Mouse (Mus musculus) forebrain, embryonic 11.5 days (tissue): Measurements from ENCODE around the gene Tmem104. TPM values are rescaled to one million over a fixed set of nuclear protein-coding genes. Genes with fewer than 3 reads are reported as not detected.

Experiments used
- ATAC-seq: fragments of 200-750 bp; cut with Nextera tagmentation; replicated peaks from 2 replicates; pipeline ENCODE4 v1.8.0; 2017; ENCODE audit warnings: moderate TSS enrichment; ENCODE audit not compliant: low FRiP score
- DNase-seq: peaks from one replicate; pipeline ENCODE4 v3.0.0-alpha.2; 2017; ENCODE audit warnings: low spot score
- H3K27ac ChIP-seq: fragments of 300-500 bp; sonication (generic); 2 replicates; pipeline ENCODE4 v1.5.1; 2014; ENCODE audit warnings: low read depth, low read length
- H3K27me3 ChIP-seq: fragments of 300-500 bp; sonication (generic); 2 replicates; pipeline ENCODE4 v1.6.1; 2014; ENCODE audit warnings: mild to moderate bottlenecking, low read length, mixed read lengths; ENCODE audit not compliant: control insufficient read depth, insufficient read depth
- H3K36me3 ChIP-seq: fragments of 300-500 bp; sonication (generic); 2 replicates; pipeline ENCODE4 v1.6.1; 2014; ENCODE audit warnings: mild to moderate bottlenecking, low read length, moderate library complexity, mixed read lengths; ENCODE audit not compliant: control insufficient read depth, insufficient read depth
- H3K4me1 ChIP-seq: fragments of 300-500 bp; sonication (generic); replicated peaks from 2 replicates; pipeline ENCODE4 v1.6.1; 2014; ENCODE audit warnings: low read length, mixed read lengths; ENCODE audit not compliant: control insufficient read depth, insufficient read depth
- H3K4me2 ChIP-seq: fragments of 300-500 bp; sonication (generic); 2 replicates; pipeline ENCODE4 v1.6.1; 2014; ENCODE audit warnings: low read depth, mild to moderate bottlenecking, low read length, moderate library complexity, mixed read lengths; ENCODE audit not compliant: severe bottlenecking
- H3K4me3 ChIP-seq: fragments of 300-500 bp; sonication (generic); 2 replicates; pipeline ENCODE4 v1.5.1; 2014; ENCODE audit warnings: low read depth, low read length
- H3K9ac ChIP-seq: fragments of 300-500 bp; sonication (generic); 2 replicates; pipeline ENCODE4 v1.6.1; 2014; ENCODE audit warnings: low read length
- H3K9me3 ChIP-seq: fragments of 300-500 bp; sonication (generic); 2 replicates; pipeline ENCODE4 v1.6.1; 2016; ENCODE audit warnings: low read length, mixed read lengths; ENCODE audit not compliant: control insufficient read depth
- WGBS: fragments of 180-500 bp; shearing (Covaris S2); extraction: QIAGEN DNeasy Blood & Tissue Kit; methylation state at CpG from one replicate; pipeline ENCODE4 v1.1.7; 2014; 5-methylcytosine and 5-hydroxymethylcytosine counted together
- polyA plus RNA-seq: library from polyadenylated mRNA; unstranded; fragments of >200 nt; fragmentation: Nextera tagmentation; extraction: Ambion mirVana; gene quantifications from 2 replicates; pipeline ENCODE4 v1.2.1, GENCODE M21; 2014

The Tmem104 gene
- polyA plus RNA-seq, 1 experiment from 2014 or later: 9.2 TPM

- Histone ChIP-seq H3K4me3 (no peak overlapping the region), H3K9me3 (no peaks in the 10 kb centered on the region), H3K4me2 (no peak overlapping the region), H3K9ac (no peak overlapping the region), H3K27ac (no peak overlapping the region), H3K4me1 (no peaks in the 10 kb centered on the region), H3K27me3 (no peaks in the 10 kb centered on the region), H3K36me3 (no peaks in the 10 kb centered on the region)
- WGBS: 79% methylated on average over 9 of the region's 9 CpGs
- ATAC-seq (no peak), DNase-seq (no peak)
Observed at GRCm38 (mm10) chr11:115219263-115219662, 32.0 kb downstream of the Tmem104 start.

- DNase-seq: no peak
- H3K36me3 ChIP-seq: no peaks in the 10 kb centered on the region
- no peak overlapping the region for H3K9ac ChIP-seq
- H3K4me2 ChIP-seq: no peak overlapping the region
- H3K4me1 ChIP-seq: no peaks in the 10 kb centered on the region
- ATAC-seq: no peak
- H3K4me3 ChIP-seq: no peak overlapping the region
- H3K27me3 ChIP-seq: no peaks in the 10 kb centered on the region
- WGBS: 87% methylated on average over 10 of the region's 10 CpGs
- H3K27ac ChIP-seq: no peak overlapping the region
- no peaks in the 10 kb centered on the region for H3K9me3 ChIP-seq
Observed at GRCm38 (mm10) chr11:115219685-115220084, 32.4 kb downstream of the Tmem104 start.

DNA sequence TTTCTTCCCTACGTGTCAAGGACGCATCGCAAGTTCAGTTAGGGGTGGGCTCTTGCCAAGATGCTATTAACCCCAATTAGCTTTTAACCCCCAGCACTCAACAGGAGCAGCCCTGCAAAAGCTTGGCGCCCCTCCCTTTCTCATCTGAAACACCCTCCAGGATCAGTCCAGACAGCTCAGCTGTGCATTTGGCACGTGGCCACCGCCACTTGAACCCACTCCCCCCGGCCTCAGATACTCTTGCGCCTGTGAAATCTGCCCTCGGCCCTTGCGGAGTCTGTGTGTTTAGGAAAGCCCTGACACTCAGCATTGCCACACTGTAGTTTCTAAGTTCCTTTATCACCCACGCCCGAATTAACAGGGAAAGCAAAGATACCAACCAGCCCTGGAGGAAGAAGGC lies 34.8 kb downstream of the Tmem104 start:
- H3K4me1 ChIP-seq: peaks cover 13% of the 10 kb centered on the region
- H3K4me3 ChIP-seq: no peak overlapping the region
- ATAC-seq (no peak), DNase-seq (no peak)
- no peak overlapping the region for H3K4me2 ChIP-seq
- no peak overlapping the region for H3K9ac ChIP-seq
- H3K27ac ChIP-seq: no peak overlapping the region
- H3K36me3 ChIP-seq: no peaks in the 10 kb centered on the region
- whole genome bisulfite sequencing: 65% methylated on average over 12 of the region's 12 CpGs
- H3K27me3 ChIP-seq: no peaks in the 10 kb centered on the region; the same call in 1 of the 2 replicates
- H3K9me3 ChIP-seq: no peaks in the 10 kb centered on the region

GRCm38 (mm10) chr11:115222570-115222969 lies 35.3 kb downstream of the Tmem104 start:
- Histone ChIP-seq H3K27ac (no peak overlapping the region), H3K27me3 (no peaks in the 10 kb centered on the region; the same call in 1 of the 2 replicates)

GRCm38 (mm10) chr11:115223451-115223850 lies 36.2 kb downstream of the Tmem104 start:
- WGBS: 75% methylated on average over 11 of the region's 11 CpGs
- peaks cover 20% of the 10 kb centered on the region for H3K4me1 ChIP-seq
- DNase-seq (no peak), ATAC-seq (no peak)
- H3K36me3 ChIP-seq: no peaks in the 10 kb centered on the region
- no peak overlapping the region for H3K4me3 ChIP-seq
- H3K9me3 ChIP-seq: no peaks in the 10 kb centered on the region
- H3K27ac ChIP-seq: no peak overlapping the region
- no peak overlapping the region for H3K4me2 ChIP-seq
- no peak overlapping the region for H3K9ac ChIP-seq
- no peaks in the 10 kb centered on the region; the same call in 1 of the 2 replicates for H3K27me3 ChIP-seq

More at GRCm38 (mm10) chr11:115222570-115222969, 35.3 kb downstream of the Tmem104 start:
- Histone ChIP-seq H3K4me3 (no peak overlapping the region), H3K4me2 (no peak overlapping the region), H3K4me1 (peaks cover 17% of the 10 kb centered on the region), H3K9ac (no peak overlapping the region), H3K36me3 (no peaks in the 10 kb centered on the region), H3K9me3 (no peaks in the 10 kb centered on the region)
- ATAC-seq (no peak), DNase-seq (no peak)
- 43% methylated on average over 5 of the region's 5 CpGs for WGBS

GRCm38 (mm10) chr11:115223877-115224276 lies 36.6 kb downstream of the Tmem104 start:
- Histone ChIP-seq H3K9ac (no peak overlapping the region), H3K4me3 (no peak overlapping the region), H3K9me3 (no peaks in the 10 kb centered on the region), H3K36me3 (no peaks in the 10 kb centered on the region), H3K27ac (no peak overlapping the region), H3K4me2 (no peak overlapping the region), H3K27me3 (no peaks in the 10 kb centered on the region; the same call in 1 of the 2 replicates), H3K4me1 (peaks cover 20% of the 10 kb centered on the region)
- no peak for ATAC-seq
- no peak for DNase-seq
- 84% methylated on average over 6 of the region's 6 CpGs for WGBS

DNA sequence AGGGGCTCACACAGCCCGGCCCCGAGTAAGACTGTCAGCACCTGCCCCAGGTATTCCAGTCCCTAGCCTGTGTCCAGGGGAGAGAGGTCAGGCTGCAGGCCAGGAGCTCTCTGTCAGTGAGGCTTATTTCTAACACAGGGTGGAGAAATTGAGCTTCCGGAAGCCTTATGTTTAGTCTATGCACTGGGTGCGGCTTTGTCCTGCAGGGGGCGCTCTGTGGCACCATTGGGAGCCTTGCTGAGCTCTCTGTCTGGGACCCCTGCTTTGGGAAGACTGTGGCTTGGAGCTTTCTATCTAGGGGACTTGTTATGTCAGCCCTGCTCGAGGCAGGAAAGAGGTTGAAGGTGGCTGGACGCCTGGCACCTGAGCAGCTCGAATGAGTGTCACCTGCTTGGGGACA lies 37.6 kb downstream of the Tmem104 start:
- H3K36me3 ChIP-seq: no peaks in the 10 kb centered on the region

GRCm38 (mm10) chr11:115225301-115225700 lies 38.0 kb downstream of the Tmem104 start:
- no peak for ATAC-seq
- Histone ChIP-seq H3K36me3 (no peaks in the 10 kb centered on the region), H3K9me3 (no peaks in the 10 kb centered on the region), H3K4me3 (no peak overlapping the region), H3K4me1 (peaks cover 20% of the 10 kb centered on the region), H3K27me3 (no peaks in the 10 kb centered on the region; the same call in 1 of the 2 replicates), H3K9ac (no peak overlapping the region), H3K27ac (no peak overlapping the region), H3K4me2 (no peak overlapping the region)
- no peak for DNase-seq
- 58% methylated on average over 6 of the region's 6 CpGs for WGBS

More for the DNA sequence above, 37.6 kb downstream of the Tmem104 start:
- Histone ChIP-seq H3K9me3 (no peaks in the 10 kb centered on the region), H3K4me3 (no peak overlapping the region), H3K4me2 (no peak overlapping the region), H3K4me1 (peaks cover 20% of the 10 kb centered on the region), H3K9ac (no peak overlapping the region), H3K27me3 (no peaks in the 10 kb centered on the region; the same call in 1 of the 2 replicates), H3K27ac (no peak overlapping the region)
- ATAC-seq (no peak), DNase-seq (peak; percentile 84)
- WGBS: 41% methylated on average over 8 of the region's 8 CpGs

- no peaks in the 10 kb centered on the region for H3K9me3 ChIP-seq
- no peak overlapping the region for H3K27ac ChIP-seq
- H3K4me2 ChIP-seq: no peak overlapping the region
- no peaks in the 10 kb centered on the region; the same call in 1 of the 2 replicates for H3K27me3 ChIP-seq
- H3K9ac ChIP-seq: peak overlapping the region; percentile 27; the same call in 1 of the 2 replicates
- WGBS: 41% methylated on average over 14 of the region's 14 CpGs
- peaks cover 20% of the 10 kb centered on the region for H3K4me1 ChIP-seq
- ATAC-seq (peak; percentile 50; the same call in 1 of the 2 replicates), DNase-seq (no peak)
- H3K4me3 ChIP-seq: no peak overlapping the region
- H3K36me3 ChIP-seq: no peaks in the 10 kb centered on the region
Observed at GRCm38 (mm10) chr11:115226811-115227491, 39.7 kb downstream of the Tmem104 start.
